Mouse (Mus musculus): Measurements from ENCODE around the gene Tsga10.

Tsga10 gene

DNA sequence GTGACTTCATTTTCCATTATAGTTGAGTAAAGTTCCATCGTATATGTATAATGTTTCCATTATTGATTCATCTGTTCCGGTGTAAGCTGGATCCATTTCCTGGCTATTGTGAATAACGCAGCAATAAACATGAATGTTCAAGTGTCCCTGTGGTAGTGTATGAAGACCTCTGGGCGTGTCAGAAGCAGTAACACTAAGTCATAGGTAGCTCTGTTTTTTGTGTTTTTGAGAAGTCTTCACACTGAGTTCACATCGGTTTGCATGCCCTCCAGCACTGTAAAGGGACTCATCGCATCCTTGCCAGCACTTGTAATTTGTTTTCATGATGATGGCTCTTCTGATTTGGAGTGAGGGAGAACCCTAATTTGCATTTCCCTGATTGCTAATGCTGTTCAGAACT, at the start of gene Tsga10:
Gene Tsga10 (minus strand): TSS at position 144 of the 400 bp plus-strand sequence.
- CTCF ChIA-PET, result interaction anchor here (0.6 to 0.7 kb wide), 2 partner anchors 22 to 34 kb away, joined by 4 to 5 read pairs; no protein-coding TSS in a partner anchor

- CTCF ChIA-PET, result interaction anchor here (0.6 kb wide), 1 partner anchor 482 kb away, joined by 3 read pairs; no protein-coding TSS in a partner anchor
These were observed 46.5 kb upstream of the Tsga10 start for GRCm38 (mm10) chr1:37912751-37913150.

DNA sequence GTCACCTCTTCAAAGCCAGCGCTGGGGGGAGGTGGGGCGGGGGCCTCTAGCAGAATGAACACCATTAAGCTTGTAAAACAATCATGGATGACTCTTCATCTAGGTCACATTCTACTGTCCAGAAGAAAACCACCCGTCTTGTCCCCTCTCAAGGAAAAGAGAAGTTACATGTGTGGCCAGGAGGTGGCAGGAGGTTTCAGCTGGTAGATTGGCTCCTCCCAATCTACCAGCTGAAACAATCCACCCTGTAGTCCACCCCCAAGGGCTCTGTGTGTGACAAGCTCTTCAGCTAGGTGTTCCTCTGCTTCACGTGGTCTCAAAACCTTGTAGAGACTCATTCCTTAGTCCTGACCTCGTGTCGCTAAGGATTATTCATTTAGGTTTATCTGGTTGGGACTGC, 36.9 kb upstream of the Tsga10 start:
- CTCF ChIA-PET, result interaction anchor here (0.6 kb wide), 1 partner anchor 230 kb away, joined by 3 read pairs; no protein-coding TSS in a partner anchor

DNA sequence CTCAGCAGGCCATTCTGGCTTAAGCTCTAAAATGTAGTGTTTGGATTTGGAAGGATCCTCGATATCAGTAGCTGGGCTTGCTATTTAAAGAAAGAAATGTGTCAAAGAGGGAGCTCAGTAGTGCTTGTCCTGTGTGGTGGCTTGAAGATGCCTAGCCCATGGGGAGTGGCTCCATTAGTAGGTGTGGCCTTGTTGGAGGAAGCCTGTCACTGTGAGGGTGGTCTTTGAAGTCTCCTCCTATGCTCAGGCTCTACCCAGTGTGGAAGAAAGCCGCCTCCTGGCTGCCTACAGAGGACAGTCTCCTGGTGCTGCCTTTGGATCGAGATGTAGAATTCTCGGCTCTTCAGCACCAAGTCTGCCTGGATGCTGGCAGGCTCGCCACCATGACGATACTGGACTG, 34.1 kb upstream of the Tsga10 start:
- CTCF ChIA-PET, result no interaction called here

DNA sequence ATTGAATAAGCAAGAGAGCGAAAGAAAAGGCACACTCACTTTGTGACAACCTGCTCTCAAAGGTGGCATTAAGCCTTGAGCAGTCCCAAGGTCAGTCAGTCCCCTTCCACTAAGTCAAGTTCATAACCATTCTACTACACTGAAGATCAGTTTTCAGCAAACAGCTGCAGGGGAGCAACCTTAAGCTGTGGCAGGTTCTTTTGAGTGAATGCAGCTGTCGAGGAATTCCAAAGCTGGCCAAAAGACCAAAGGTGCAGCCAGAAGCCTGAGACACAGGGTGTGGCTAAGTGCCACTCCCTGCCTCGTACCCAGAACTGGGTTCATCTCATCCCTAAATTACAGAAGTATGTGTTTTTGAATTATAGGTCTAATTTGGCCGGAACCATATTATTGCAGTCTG, 33.6 kb upstream of the Tsga10 start:
- CTCF ChIA-PET, result interaction anchor here (0.6 kb wide), 1 partner anchor 86 kb away, joined by 3 read pairs; no protein-coding TSS in a partner anchor

GRCm38 (mm10) chr1:37894606-37895005, 28.4 kb upstream of the Tsga10 start:
- CTCF ChIA-PET, result no interaction called here

- CTCF ChIA-PET, result interaction anchor here (0.8 kb wide), 1 partner anchor 10 kb away, joined by 3 read pairs; no protein-coding TSS in a partner anchor
These were observed 25.2 kb upstream of the Tsga10 start for GRCm38 (mm10) chr1:37891400-37891799.

DNA sequence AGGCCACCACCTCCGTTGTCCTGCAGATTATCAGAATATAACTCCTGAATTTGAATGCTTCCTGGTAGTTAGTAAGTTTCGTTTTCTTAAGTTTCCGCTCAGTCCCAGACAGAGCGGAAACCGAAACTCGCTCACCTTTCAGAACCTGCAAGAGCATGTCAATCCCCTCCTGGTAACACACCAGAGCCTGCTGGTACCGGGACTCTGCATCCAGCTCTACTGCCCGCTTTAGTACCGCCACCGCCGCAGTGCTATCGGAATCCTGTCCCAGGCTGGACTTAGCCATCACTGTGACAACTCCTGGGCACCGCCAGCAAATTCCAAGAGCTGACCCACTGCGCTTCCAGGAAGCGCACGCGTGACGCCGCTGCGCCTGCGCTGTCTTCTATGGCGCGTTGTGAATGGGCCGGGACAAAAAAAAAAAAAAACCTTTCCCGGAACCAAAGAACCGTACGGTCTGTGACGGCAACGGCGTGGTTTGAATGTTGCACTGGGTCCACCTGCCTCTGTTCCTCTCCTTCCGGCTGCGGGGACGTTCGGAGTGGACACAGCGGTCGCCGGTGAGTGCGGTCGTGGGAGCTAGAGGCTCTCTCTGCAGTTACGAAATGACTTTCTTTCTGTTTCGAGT, 23.9 kb upstream of the Tsga10 start, which contains the start of the genes Mitd1 and Mrpl30:
Gene Mitd1 (minus strand): TSS at position 387 of the 628 bp plus-strand sequence.
Gene Mrpl30 (plus strand): TSS at position 453 of the 628 bp plus-strand sequence.
- CTCF ChIA-PET, result no interaction called here

GRCm38 (mm10) chr1:37889206-37889605, 23.0 kb upstream of the Tsga10 start:
- CTCF ChIA-PET, result no interaction called here

DNA sequence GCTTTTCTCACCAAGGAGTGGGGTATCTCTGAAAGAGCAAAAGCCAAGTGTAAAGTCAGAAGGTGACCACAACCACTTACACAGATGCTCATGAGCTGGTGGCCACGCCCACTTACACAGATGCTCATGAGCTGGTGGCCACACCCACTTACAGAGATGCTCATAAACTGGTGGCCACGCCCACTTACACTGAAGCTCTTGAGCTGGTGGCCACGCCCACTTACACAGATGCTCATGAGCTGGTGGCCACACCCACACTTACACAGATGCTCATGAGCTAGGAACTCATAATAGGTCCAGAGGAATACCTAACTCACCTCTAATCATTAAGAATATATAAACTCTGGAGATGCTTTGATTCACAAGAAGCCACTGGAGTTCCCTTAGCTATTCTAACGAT, 18.2 kb upstream of the Tsga10 start:
- CTCF ChIA-PET, result interaction anchor here (0.6 kb wide), 1 partner anchor 300 kb away, joined by 3 read pairs; no protein-coding TSS in a partner anchor

DNA sequence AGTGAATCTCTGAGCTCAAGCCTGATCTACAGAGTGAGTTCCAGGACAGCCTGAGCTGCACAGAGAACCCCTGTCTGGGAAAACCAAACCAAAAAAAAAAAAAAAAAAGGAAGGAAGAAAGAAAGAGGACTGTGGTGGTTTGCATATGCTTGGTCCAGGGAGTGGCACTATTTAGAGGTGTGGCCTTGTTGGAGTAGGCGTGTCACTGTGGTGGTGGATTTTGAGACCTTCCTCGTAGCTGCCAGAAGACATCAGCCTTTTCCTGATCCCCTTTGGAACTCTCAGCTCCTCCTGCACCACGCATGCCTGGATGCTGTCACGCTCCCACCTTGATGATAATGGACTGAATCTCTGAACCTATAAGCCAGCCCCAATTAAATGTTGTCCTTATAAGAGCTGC, 17.2 kb upstream of the Tsga10 start:
- CTCF ChIA-PET, result no interaction called here

DNA sequence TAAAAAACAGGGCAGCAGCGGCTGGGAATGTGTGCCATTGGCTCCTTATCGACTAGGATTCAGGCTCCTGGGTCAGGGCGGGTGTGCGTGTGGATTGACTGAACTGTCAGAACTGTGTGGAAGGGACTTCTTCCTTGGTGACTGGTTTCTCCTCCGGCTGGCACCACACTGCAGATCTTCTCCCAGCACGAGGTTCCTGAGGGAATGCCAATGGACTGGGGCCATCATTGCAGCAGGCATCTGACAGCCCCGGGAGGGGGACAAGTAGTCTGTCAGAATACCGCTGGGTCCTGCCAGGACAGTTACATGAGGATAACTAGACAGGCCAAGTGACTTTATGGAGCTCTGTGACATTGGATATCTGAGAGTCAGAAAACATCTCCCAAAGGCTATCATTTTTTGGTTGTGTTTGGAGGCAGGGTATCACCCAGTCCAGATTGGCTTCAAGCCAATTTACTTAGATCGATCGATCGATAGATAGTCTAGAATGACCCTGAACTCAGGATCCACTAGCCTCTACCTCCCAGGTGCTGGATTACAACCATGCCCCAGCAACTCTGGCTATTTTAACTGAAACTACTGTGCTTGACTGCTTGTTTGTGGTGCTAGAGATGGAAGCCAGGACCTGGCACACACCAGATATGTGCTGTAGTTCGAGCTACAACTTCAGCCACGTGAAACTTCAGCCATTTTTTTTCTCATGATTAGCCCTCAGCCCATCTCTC, 11.7 kb upstream of the Tsga10 start:
- CTCF ChIA-PET, result no interaction called here

GRCm38 (mm10) chr1:37873157-37873556, 6.9 kb upstream of the Tsga10 start:
- CTCF ChIA-PET, result no interaction called here

GRCm38 (mm10) chr1:37872131-37873067, 6.2 kb upstream of the Tsga10 start:
- CTCF ChIA-PET, result interaction anchor here (0.7 kb wide), 1 partner anchor 1863 kb away, joined by 3 read pairs; no protein-coding TSS in a partner anchor

- CTCF ChIA-PET, result no interaction called here
These were observed 5.5 kb upstream of the Tsga10 start, which contains the start of gene Lipt1 for GRCm38 (mm10) chr1:37871704-37872103. Gene Lipt1, plus strand, starts transcription at chr1:37871738.

DNA sequence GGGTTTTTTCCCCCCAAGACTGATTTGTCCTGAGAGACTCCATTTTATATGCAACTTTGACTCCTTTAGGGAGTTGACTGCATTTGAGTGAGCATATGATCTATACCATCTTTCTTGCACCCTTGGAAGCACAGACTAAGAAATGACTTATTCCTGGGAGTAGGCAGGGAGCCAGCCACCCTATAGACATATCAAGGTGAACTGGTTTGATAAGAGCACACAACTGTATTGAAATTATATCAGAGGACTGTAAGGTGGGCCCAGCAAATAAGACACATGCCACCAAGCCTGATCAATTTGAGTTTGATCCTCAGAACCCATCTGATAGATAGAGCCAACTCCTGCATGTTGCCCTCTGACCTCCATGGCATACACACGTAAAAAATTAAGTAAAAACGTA, 3.1 kb upstream of the Tsga10 start:
- CTCF ChIA-PET, result no interaction called here

DNA sequence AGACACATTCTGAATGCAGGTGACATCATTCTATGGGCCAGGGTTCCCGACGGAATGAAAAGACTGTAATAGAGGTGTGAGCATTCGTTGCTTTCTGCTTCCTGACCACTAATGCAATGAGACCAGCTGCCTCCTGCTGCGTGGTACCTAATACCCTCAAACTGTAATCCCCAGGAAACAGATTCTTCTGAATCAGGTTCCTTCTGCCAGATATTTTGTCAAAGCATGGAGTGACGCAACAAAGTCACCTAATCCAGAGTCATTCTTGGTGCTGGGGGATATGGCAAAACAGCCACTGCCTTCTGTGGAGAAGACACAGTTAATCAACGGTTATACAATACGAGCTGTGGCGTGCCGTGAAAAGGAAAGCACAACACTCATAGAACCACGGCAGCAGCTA, 2.4 kb upstream of the Tsga10 start:
- CTCF ChIA-PET, result no interaction called here

DNA sequence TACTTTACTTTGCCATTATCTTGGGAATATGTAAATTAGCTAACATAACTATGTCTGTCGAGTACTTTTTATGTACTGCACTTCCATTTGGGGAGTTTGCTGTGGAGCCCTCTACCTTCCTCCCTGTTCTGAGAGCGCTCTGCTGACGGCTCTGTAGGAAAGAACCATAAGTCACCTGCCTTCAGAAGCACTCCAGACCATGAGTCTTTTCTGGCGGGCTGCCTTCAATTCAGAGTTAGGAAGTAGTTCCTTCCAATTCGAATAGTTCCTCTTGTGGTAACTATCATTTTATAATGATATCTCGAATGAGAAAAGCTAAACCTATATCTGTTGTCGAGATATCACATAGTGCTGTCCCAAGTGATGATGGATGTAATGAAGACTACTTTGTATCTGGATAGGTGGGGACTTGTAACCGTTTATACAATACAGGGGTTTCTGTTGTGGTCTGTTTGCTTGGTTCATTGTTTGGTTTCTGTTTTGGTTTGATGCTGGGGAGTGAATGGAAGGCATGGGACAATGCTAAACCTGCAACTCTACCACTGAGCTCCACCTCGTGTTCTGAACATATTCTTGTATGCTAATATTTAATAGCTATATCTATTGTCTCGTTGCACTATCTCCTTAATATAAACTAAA, 1.6 kb upstream of the Tsga10 start:
- CTCF ChIA-PET, result no interaction called here

DNA sequence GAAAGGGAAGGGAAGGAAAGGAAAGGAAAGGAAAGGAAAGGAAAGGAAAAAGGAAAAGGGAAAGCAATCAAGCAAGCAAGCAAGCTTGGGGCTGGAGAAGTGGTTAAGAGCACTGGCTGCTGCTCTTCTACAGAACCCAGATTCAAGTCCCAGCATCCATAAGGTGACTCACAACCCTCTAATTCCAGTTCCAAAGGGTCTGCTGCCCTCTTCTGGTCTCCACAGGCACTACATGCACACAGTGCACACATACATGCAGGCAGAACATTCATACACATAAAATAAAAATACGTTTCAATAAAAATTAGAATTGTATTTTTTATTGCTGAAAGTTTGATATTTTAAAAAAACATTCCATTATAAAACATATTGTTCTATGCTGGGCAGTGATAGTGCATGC, 827 bp upstream of the Tsga10 start:
- CTCF ChIA-PET, result interaction anchor here (0.6 kb wide), 1 partner anchor 35 kb away, joined by 5 read pairs; no protein-coding TSS in a partner anchor

DNA sequence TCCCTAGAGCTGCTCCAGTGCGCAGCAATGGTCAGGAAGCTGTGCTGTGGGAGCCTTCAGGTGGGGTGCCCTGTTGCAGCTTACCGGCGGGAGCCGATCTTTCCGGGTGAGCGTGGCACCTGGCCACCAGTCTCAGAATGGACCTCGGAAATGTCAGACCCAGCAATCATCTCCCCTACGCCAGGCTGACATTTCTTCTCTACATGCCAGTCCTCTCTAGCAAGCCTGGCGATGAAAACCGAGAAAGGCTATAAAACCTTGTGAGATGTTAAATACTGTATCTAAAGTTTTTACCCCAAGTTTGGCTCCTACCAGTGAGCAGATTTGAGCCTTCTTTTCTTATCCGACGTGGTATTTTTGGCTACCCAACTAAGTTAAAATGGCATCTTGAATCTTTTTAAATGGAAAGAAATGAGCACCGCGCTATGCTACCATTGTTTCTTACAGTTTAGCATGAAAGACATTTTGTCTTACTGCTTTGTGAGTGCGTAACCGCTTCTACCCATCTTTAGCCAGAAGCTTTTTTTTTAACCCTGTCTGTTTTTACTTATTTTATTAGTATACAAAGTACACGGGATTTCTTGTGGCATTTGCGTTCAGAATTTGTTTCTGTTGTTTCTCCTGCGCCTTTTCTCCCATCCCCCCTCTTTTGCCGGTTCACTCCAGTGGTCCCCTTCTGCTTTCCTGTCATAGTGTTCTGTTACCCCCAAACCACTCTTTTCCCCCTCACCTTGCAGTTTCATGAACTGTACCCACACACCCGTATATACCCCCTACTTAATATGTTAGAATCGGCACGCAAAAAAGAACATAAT, 621 bp downstream of the Tsga10 start:
- CTCF ChIA-PET, result interaction anchor here (0.7 kb wide), 1 partner anchor 23 kb away, joined by 4 read pairs; no protein-coding TSS in a partner anchor

Measured in spleen, embryonic (tissue).